Mouse (Mus musculus): Measurements from ENCODE around the gene Fam199x. TPM values are rescaled to one million over a fixed set of nuclear protein-coding genes. Genes with fewer than 3 reads are reported as not detected.

Gene Fam199x
- polyA plus RNA-seq, 1 experiment from 2014 or later, result 7.3 TPM

GRCm38 (mm10) chrX:137104531-137104930 lies 55.1 kb downstream of the Fam199x start:
- no peak overlapping the region for H3K4me2 ChIP-seq (replicated peaks)
- H3K36me3 ChIP-seq, result no peaks in the 10 kb centered on the region
- H3K27ac ChIP-seq (replicated peaks), result no peak overlapping the region
- no peaks in the 10 kb centered on the region for H3K9me3 ChIP-seq
- 30% methylated on average over 25 of the region's 25 CpGs for WGBS
- ATAC-seq (replicated peaks), result no peak
- H3K9ac ChIP-seq (replicated peaks), result no peak overlapping the region
- no peak overlapping the region for H3K4me3 ChIP-seq
- no peaks in the 10 kb centered on the region for H3K4me1 ChIP-seq
- H3K27me3 ChIP-seq, result peaks cover 45% of the 10 kb centered on the region

- Histone ChIP-seq H3K4me3 (no peak overlapping the region), H3K27ac (replicated peaks) (no peak overlapping the region), H3K4me1 (no peaks in the 10 kb centered on the region), H3K4me2 (replicated peaks) (no peak overlapping the region), H3K9ac (replicated peaks) (no peak overlapping the region), H3K36me3 (no peaks in the 10 kb centered on the region), H3K27me3 (peaks cover 38% of the 10 kb centered on the region), H3K9me3 (no peaks in the 10 kb centered on the region)
- no peak for ATAC-seq (replicated peaks)
- 22% methylated on average over 13 of the region's 13 CpGs for WGBS
Observed at GRCm38 (mm10) chrX:137106498-137106897, 57.1 kb downstream of the Fam199x start.

- peaks cover 63% of the 10 kb centered on the region for H3K27me3 ChIP-seq
- no peak overlapping the region for H3K4me2 ChIP-seq (replicated peaks)
- peak overlapping the region; percentile 18; the same call in 1 of the 2 replicates for H3K4me3 ChIP-seq
- peaks cover 3% of the 10 kb centered on the region; the same call in 1 of the 2 replicates for H3K4me1 ChIP-seq
- peak; percentile 66; the same call in 1 of the 2 replicates for ATAC-seq (replicated peaks)
- H3K36me3 ChIP-seq, result no peaks in the 10 kb centered on the region
- 26% methylated on average over 40 of the region's 40 CpGs for WGBS
- H3K9me3 ChIP-seq, result no peaks in the 10 kb centered on the region
- no peak overlapping the region for H3K9ac ChIP-seq (replicated peaks)
- no peak overlapping the region for H3K27ac ChIP-seq (replicated peaks)
Observed at GRCm38 (mm10) chrX:137118097-137118746, 68.8 kb downstream of the Fam199x start.

- H3K9me3 ChIP-seq, result no peaks in the 10 kb centered on the region
- peaks cover 63% of the 10 kb centered on the region for H3K27me3 ChIP-seq
- 0 out of 2 replicates have a peak, but pooled peaks have one; percentile 19 for ATAC-seq (replicated peaks)
- no peak overlapping the region for H3K9ac ChIP-seq (replicated peaks)
- H3K27ac ChIP-seq (replicated peaks), result no peak overlapping the region
- WGBS, result 23% methylated on average over 52 of the region's 52 CpGs
- no peaks in the 10 kb centered on the region for H3K36me3 ChIP-seq
- H3K4me1 ChIP-seq, result peaks cover 3% of the 10 kb centered on the region; the same call in 1 of the 2 replicates
- H3K4me3 ChIP-seq, result no peak overlapping the region
- peak overlapping the region; percentile 25; the same call in 1 of the 2 replicates for H3K4me2 ChIP-seq (replicated peaks)
Observed at GRCm38 (mm10) chrX:137119675-137120423, 70.5 kb downstream of the Fam199x start.

GRCm38 (mm10) chrX:137121718-137122117 lies 72.3 kb downstream of the Fam199x start, which contains the start of gene Esx1:
Esx1 (minus strand) TSS chrX:137122083.
- no peak for ATAC-seq (replicated peaks)
- H3K4me2 ChIP-seq (replicated peaks), result 0 out of 2 replicates have a peak within 1 kb of the TSS, but pooled peaks have one; percentile 8
- H3K4me3 ChIP-seq, result peak within 1 kb of the TSS; percentile 16; the same call in 1 of the 2 replicates
- H3K36me3 ChIP-seq, result no peaks in the 10 kb centered on the region
- no peaks in the 10 kb centered on the region for H3K9me3 ChIP-seq
- peaks cover 64% of the 10 kb centered on the region for H3K27me3 ChIP-seq
- H3K9ac ChIP-seq (replicated peaks), result no peak within 1 kb of the TSS
- peaks cover 3% of the 10 kb centered on the region; the same call in 1 of the 2 replicates for H3K4me1 ChIP-seq
- 27% methylated on average over 19 of the region's 21 CpGs for WGBS
- no peak within 1 kb of the TSS for H3K27ac ChIP-seq (replicated peaks)

GRCm38 (mm10) chrX:137127542-137127941 lies 78.1 kb downstream of the Fam199x start:
- no peak for ATAC-seq (replicated peaks)
- Histone ChIP-seq H3K36me3 (no peaks in the 10 kb centered on the region), H3K4me1 (no peaks in the 10 kb centered on the region), H3K4me2 (replicated peaks) (no peak overlapping the region), H3K27me3 (peaks cover 36% of the 10 kb centered on the region), H3K4me3 (no peak overlapping the region), H3K27ac (replicated peaks) (no peak overlapping the region), H3K9ac (replicated peaks) (no peak overlapping the region), H3K9me3 (no peaks in the 10 kb centered on the region)
- 19% methylated on average over 17 of the region's 17 CpGs for WGBS

Other genes starting within 250 kb of the Fam199x start
- 10.3 and 12.6 TPM in 2 replicates for gene Plp1, start 226.9 kb upstream of the Fam199x start, polyA plus RNA-seq (2015; fragmentation: Nextera tagmentation; extraction: Ambion mirVana)
- gene Rab9b, start 180.8 kb upstream of the Fam199x start, polyA plus RNA-seq (2015; fragmentation: Nextera tagmentation; extraction: Ambion mirVana), result 10.8 and 12.3 TPM in 2 replicates
- not detected in 2 replicates for gene H2bfm, start 122.3 kb upstream of the Fam199x start, polyA plus RNA-seq (2015; fragmentation: Nextera tagmentation; extraction: Ambion mirVana)
- 109 and 124 TPM in 2 replicates for gene Tmsb15b2, start 74.1 kb upstream of the Fam199x start, polyA plus RNA-seq (2015; fragmentation: Nextera tagmentation; extraction: Ambion mirVana)
- 11.1 and 12.5 TPM in 2 replicates for gene Tmsb15l, start 72.7 kb upstream of the Fam199x start, polyA plus RNA-seq (2015; fragmentation: Nextera tagmentation; extraction: Ambion mirVana)
- 56.2 and 56.3 TPM in 2 replicates for gene Tmsb15b1, start 72.7 kb upstream of the Fam199x start, polyA plus RNA-seq (2015; fragmentation: Nextera tagmentation; extraction: Ambion mirVana)
- gene Zcchc18, start 56.4 kb upstream of the Fam199x start, polyA plus RNA-seq (2015; fragmentation: Nextera tagmentation; extraction: Ambion mirVana), result 284 and 313 TPM in 2 replicates
- gene Slc25a53, start 11.3 kb upstream of the Fam199x start, polyA plus RNA-seq (2015; fragmentation: Nextera tagmentation; extraction: Ambion mirVana), result 15.7 and 17.8 TPM in 2 replicates
- gene Esx1, start 72.5 kb downstream of the Fam199x start, polyA plus RNA-seq (2015; fragmentation: Nextera tagmentation; extraction: Ambion mirVana), result not detected in 2 replicates

Measured in forebrain, embryonic 15.5 days (tissue).